Mouse (Mus musculus) ovary, adult 18-20 months (tissue): ENCODE measurements around the gene Rdh7.
"Not testable (repeated sequence)": the region's sequence is repeated elsewhere in the genome, so short reads cannot be mapped to it uniquely, and the experiment has no call there.

Experiments
- DNase-seq: peaks from one replicate; pipeline ENCODE4 v3.0.0; 2022; ENCODE audit warnings: low spot score, mixed read lengths

Rdh7 gene

DNA sequence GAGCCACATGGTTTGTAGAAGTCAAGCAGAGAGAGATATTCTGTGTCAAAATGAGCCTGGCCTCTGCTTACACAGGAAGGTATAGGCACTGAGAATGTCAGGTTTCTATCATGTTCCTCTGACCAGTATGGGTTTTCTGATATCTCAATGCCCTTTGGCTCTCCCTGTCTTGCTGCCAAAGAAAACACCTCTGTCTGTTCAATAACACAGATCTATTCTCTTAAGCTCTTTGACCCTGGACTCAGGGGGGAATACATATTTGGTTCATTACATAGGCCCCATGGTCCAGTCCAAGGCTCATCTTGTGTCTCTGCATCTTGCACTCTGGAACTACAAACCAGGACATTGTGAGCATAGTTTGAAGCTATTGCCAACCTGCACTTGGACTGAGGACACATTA lies at the start of gene Rdh7:
Gene Rdh7, minus strand, starts transcription at position 213 of the 400 bp plus-strand sequence.
- no peak for DNase-seq

DNA sequence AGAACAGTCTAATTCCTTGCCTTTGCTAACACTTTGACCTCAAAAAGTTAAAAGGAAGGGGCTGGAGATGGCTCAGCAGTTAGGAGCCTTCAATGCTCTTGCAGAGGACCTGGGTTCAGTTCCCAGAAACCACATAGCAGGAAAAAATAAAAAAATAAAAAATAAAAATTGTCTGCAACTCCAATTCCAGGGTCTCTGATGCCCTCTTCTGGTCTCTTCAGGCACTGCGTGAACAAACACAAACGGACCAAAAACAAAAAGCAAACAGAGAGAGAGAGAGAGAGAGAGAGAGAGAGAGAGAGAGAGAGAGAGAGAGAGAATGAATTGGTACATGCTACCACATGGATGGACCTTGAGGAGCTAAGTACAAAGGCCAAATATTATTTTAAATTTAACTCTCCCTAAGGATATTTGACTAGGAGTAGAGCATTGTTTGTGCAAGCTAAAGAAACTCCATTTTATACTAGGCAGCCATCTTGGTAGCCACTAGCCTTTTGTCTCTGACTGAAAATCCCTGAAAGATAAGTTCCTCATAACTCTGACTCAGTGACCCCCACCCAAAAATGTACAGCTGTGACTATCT lies 48.9 kb upstream of the Rdh7 start:
- DNase-seq: no peak

DNA sequence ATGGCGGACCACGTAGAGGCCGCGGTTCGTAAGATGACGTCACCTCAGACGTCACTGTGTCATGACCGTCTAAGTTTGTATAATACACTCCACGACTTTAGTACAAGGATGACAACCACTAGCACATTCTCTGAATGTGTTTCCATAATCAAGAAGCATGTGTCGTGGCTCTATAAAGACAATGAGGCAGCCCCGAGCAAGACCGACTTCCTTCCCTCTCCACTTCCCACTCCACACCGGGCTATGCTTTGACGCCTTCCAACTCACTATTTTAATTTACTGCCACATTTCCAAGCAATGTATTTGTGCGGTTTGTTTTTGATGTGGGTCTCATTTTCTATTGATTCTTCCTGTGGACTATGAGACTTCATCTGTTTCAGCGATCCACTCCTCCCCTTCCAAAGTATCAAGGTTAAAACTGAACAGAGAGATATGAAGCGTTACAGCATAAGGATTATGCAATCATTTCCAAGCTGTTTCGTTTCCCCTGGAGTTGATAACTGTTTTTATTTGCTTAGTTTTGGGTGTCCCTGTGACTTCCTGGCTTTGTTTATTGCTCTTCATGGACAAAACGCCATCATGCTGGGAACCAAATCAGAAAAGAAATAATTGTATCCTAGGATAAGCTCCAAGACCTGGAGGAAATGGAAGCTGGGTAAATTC lies 48.3 kb upstream of the Rdh7 start:
- DNase-seq: no peak

DNA sequence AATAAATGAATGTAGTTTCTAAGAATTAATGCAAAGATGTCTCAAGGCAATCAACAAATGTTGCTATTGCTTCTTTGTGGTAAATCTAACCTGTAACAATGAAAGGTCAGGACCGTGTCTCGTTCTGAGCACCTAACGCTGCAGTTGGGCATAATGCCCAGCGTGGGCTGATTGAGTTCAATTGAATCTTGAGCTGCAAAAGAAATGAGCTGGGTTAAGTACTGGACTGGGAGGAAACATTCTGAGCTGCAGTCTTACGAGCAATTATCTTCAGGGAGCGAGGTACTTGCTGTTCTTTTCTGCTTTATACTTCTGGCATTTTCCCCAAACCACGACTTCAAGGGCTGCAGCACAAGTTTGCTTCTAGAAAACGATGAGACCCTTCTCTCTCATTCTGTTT lies 47.7 kb upstream of the Rdh7 start:
- DNase-seq: peak; percentile 12

DNA sequence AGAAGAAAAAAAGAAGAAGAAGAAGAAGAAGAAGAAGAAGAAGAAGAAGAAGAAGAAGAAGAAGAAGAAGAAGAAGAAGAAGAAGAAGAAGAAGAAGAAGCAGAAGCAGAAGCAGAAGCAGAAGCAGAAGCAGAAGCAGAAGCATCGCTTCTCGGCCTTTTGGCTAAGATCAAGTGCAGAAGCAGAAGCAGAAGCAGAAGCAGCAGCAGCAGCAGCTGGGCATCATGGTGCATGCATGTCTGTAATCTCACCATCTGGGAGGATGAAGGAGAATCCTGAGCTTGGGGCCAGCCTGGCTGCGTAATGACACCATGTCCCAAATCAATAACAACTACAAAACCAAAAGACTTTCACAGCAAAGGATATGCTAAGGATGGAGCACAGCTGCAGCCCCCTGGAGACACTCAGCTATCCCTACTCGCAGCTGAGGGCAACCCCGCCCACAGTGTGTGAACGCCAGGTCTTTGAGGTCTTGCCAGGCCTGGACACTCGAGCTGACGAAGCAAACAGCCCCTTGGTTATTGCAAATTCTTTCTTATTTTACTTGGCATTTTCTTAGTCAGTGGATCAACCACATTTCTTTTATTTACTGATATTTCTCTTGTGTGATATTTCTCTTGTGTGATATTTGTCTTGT lies 43.8 kb upstream of the Rdh7 start:
- DNase-seq: peak; percentile 28

DNA sequence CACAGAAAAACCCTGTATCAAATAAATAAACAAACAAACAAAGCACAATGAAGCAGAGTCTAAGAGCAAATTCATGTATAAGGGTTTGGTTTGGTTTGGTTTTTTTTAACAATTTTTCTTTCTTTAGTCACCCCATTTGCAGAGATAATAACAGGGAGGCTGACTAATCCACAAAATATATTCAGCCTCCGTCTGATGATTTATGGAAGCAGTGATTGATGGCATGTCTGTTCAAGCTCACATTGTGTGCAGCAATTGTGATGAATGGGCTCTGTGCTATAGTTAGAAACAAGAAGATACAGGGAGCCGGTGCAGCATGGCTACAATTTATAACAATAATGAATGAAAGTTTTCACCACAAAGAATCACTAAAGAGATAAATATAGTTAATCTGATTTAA lies 39.1 kb upstream of the Rdh7 start:
- no peak for DNase-seq

DNA sequence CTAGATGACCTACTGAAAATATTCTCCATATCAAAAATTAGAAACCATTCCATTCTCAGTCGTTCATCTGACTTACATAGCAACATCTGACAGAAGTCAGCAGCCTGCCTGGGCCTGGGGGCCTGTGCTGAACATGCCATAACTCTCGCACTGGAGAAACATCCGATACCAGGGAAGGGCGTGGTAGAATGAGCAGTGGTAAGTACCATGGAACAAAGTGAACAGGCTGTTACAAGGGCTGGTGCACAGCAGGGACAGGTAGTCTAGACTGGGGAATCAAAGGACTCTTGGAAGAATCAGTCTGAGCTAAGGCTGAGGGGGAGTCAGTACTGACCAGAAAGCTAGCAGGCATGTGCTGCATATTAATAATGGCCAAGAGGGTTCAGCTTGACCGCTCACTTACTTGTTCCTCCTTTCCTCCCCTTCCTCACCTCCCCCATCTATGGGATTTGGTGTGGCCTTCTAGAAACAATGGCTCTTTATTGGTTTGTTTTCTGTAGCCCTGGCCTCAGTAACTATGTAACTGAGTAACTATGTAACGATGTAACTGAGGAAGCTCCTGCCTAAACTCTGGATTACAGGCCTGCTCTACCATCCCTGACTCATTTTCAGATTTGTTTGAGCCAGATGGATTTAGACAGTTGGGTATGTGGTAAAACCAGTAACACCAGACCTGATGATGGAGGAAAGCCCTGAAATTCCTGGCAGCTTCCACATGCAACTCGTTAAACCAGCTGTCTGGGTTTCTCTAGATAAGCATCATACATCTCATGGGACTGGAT lies 36.2 kb upstream of the Rdh7 start:
- DNase-seq: no peak

DNA sequence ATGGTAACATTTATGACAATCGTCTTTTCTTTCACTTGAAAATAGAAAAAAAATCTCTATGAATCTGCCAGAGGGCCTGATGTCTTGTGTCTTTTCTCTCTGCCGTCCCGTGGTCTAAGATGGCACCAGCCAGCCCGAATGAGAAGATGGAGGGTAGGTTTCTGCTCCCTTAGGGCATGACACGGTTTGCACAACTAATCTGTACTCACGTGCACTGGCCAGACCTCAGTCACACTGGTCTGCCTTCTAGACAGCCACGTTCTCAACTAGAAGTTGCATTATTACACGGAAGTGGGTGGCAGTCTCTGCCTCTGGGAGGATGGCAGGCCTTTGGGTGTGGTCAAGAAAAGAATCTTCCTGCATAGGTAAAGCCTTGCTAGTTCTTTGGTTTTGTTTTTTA lies 34.4 kb upstream of the Rdh7 start:
- DNase-seq: no peak

DNA sequence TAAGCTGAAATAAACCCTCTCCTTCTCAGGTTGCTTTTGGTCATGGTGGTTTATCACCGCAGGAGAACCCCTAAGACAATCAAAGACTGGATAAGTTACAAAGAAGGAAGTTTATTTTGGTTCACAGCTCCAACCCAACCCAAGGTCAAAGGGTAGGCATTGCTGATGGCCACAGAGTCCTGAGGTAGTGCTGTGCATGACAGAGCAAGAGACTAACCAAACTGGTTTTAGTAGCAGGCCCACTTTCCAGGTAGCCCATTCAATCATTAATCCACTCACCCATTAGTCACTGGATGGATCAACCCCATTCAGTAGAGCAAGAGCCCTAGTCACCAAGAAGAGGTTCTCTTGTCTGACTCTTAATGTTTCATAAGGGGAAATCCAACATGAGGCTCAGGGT lies 33.6 kb upstream of the Rdh7 start:
- DNase-seq: no peak

DNA sequence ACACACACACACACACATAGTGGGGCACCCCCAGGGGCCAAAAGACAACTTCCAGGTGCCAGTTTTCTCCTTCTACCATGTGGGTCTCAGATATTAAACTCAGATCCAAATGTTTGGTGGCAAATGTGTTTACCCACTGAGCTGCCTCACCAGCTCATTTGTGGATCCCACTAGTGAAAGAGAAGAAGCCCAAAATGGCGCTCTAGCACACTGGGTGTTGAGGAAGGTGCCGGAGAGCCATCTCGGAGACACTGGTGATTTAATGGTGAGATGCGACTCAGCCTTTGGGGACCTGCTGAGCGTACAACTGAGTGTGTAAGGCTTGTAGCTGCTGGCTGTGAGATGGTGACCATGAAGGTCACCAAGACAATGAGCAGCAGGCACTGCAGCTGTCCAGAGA lies 29.0 kb upstream of the Rdh7 start:
- no peak for DNase-seq

DNA sequence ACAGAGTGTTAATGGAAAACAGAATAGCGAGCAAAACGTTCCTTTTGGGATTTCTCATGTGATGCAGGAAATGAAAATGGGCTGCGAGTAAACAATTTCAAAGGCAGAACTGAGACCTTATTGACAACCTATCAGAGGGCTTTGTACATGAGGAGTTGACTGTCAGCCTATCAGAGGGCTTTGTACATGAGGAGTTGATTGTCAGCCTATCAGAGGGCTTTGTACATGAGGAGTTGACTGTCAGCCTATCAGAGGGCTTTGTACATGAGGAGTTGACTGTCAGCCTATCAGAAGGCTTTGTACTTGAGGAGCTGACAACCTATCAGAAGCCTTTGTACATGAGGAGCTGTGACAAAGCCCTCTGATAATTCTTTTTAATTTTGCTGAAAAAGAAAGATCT lies 28.6 kb upstream of the Rdh7 start:
- DNase-seq: not testable (repeated sequence)

DNA sequence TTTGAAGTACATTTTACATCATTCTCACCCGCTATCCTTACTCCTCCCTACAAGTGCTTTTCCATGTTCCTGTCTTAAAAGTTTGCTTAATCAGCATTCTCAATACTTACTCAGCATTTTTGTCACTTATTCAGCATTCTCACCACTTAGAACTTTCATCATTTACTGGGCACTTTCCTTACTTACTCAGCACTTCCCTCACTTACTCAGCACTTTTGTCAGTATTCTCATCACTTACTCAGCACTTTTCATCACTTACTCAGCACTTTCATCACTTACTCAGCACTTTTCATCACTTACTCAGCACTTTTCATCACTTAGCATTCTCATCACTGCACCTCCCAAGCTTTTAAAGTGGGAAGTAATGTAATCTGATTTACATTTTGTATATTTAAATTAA lies 27.0 kb upstream of the Rdh7 start:
- DNase-seq: no peak

DNA sequence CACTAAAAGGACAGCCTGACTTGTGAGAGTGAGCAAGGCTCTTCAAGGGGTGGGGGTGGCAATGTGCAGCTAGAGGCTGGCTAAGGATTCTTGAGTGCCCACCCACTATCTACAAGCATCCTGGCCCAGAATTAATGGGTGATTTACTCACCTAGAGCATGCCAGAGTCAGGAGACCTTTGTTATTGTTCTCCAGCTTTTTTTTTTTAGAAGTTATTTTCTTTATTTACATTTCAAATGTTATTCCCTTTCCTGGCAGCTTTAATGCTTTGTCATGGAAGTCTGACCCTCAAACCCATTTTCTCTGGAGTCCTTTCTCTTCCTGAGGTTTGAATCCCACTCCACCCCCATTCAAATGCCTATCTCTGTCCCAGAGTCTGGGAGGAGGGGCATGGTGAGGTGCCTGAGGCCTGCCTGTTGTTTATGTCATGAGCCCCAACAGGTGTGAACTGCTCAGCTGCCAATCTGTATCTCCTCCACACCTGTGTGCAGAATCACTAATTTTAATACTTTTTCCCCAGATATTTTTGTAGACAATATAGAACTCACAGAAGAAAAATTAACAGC lies 18.9 kb upstream of the Rdh7 start:
- DNase-seq: no peak

DNA sequence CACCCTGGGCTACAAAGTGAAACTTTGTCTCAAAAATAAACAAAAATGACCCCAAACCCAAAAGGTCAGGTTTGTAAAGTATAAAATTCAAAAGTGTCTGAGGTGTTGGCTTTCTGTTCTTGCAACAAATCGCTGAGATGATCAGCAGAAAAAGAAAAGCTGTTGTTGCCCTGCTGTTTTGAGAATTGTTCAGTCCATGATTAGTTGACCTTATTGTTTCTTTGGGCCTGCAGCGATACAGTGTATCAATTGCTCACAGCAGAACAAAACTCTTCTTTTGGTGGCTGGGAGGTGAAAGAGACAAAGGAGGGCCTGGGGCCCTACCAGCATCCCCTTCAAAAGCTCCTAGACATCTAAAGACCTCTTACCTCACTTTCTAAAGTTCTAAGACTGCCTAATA lies 17.5 kb upstream of the Rdh7 start:
- DNase-seq: no peak

DNA sequence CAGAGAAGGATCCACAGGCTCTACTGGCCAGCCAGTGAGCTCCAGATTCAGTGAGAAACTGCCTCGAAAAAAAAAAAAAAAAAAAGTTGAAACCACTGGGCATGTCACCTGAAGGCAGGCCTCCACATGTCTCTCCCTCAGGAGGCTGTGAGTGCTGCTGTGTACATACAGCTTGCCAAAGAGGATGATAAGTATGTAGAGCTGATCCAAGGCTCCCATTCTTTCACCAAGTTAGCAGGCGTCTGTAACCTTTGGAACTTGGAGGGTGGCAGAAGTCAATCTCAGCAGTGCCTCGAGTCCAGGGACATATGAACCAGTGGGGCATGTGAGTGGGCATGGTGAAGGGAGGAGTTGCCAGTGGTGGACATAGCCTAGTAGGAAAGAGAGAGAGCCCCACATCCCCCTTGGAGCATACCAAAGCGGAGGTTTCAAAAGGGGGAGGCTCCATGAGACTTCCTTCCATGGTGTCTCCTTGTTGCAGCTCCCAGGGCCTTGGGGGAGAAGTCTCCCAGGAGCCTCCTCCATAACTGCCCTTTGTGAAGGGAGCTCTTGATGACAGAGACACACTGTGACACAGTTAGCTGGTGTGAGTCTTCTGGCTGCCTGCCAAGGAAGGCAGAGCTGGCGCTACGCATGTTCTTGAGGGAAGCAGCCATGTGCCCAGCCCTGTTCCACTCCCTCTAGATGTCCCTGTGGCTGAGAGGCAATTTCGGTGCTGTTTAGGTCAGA lies 16.3 kb upstream of the Rdh7 start:
- DNase-seq: peak; percentile 20

DNA sequence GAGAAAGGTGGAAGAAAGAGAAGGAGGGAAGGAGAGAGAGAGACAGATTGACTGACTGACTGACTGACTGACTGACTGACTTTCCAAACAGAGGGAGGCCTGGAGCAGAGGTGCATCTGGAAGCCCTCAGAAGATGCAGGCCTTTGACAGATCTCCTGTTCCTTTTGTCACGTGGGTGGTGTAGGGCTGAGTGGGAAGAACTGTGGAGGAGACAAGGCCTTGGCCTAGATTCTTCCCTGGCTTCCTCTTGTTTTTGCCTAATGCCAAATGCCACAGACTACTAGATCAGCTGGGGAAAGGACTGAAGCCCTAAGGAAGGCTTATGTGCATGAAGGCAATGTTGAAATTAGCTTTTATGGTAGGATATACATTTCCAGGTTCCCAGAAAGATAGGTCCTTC lies 14.5 kb upstream of the Rdh7 start:
- DNase-seq: peak; percentile 16

DNA sequence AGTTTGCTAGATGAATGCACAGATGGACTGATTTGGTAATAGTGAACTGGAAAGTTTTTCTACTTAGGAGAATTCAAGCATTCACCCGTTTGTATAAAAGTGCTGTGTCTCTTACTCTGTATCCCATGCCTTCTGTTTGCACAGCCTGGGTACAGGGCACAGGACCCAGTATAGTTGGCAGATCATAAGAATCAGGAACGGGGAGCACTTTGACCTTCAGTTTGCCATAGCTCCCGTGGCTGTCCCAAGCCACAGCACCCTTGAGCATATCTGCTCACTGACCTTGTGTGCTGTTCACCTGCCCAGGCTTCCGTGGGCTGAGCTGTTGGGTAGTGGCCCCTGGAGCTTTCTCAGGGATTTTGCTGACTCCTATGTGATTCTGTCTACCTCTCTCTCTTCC lies 13.1 kb upstream of the Rdh7 start:
- DNase-seq: no peak

DNA sequence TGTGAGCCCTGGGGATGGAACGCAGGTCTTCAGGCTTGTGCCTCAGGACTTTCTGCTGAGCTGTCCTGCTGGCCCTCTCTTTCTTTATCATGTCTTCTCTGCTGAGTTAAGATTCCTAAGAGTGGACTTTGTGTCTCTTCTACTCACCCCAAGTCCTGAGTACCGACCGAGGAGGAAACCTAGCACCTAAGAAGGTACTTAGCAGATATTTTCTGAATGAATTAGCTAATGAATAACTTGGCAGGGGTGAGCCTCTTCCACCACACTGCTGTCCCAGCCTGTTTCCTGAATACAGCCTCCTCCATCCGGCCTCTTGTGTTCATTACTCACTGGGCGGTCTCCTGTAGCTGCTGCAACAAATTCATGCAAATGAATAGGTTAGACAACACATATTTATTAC lies 11.2 kb upstream of the Rdh7 start:
- no peak for DNase-seq

DNA sequence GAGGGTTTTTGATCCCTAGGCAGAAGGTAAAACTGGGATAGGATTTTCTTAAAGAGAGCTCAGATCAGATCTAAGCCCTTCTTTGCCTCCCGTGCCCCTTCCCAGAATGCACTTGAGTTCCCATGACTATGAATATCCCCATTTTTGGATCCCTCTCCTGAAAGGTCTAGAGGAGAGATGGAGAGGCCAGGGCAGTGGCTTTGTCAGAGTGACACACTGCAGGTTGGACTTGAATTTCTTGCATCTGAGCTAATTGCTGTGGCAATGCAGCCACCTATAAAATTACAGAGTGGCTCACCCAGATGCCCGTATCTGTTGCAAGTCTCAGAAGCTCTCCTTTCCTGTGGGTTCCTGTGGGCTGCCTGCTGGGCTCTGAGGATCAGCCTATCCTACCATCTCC lies 9.6 kb upstream of the Rdh7 start, which contains the start of gene Sdr9c7:
Gene Sdr9c7, plus strand, starts transcription at position 301 of the 400 bp plus-strand sequence.
- no peak for DNase-seq

DNA sequence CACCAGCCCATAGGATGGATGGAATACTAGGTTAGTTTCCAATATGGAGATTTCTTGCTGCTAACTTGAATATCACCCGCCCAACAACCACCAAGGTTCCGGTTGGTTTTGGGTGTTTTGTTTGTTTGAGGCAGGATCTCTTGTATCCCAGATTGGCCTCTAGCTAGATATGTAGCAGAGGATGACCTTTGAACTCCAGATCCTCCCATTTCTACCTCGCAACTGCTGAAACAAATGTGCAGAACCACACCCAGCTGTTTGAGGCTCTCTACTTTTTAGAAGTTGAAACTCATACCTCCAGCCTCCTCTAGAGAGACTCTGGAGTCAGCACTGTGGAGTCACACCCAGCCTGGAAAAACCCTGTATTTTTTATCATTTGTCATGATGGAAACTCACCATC lies 8.9 kb upstream of the Rdh7 start:
- DNase-seq: no peak

DNA sequence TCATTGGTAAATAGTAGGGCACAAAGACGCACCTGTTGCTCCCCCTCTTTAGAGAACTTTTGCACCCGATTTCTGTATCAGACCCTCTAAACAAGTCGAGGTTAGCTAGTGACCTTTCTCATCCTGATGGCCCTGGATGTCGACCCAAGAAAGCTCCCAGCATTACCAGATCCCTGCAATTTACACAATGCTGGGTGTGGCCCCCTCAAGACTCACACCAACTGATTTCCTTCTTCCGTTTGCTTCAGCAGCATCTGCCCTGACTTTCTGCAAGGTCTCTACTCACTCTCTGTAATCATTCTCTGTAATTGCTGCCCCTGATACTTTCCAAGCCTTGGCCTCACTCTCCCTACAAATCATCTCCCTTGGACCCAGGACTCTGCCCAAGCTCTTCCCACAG lies 8.1 kb upstream of the Rdh7 start:
- DNase-seq: no peak
